Mouse (Mus musculus) limb, embryonic 10.5 days (tissue): ENCODE data around the gene Hyal1. TPM values are rescaled to one million over a fixed set of nuclear protein-coding genes. Genes with fewer than 3 reads are reported as not detected.

ENCODE experiments used
- DNase-seq: peaks from one replicate; pipeline ENCODE4 v3.0.0-alpha.2; 2017; ENCODE audit warnings: low spot score
- H3K27ac ChIP-seq: fragments of 300-500 bp; sonication (generic); 2 replicates; pipeline ENCODE4 v1.5.1; 2016; ENCODE audit warnings: mild to moderate bottlenecking
- H3K27me3 ChIP-seq: fragments of 300-500 bp; sonication (generic); 2 replicates; pipeline ENCODE4 v1.6.1; 2016; ENCODE audit warnings: low read depth, mild to moderate bottlenecking; ENCODE audit not compliant: poor library complexity, severe bottlenecking
- H3K36me3 ChIP-seq: fragments of 300-500 bp; sonication (generic); 2 replicates; pipeline ENCODE4 v1.6.1; 2016; ENCODE audit warnings: mild to moderate bottlenecking, moderate library complexity
- H3K4me1 ChIP-seq: fragments of 300-500 bp; sonication (generic); 2 replicates; pipeline ENCODE4 v1.6.1; 2016
- H3K4me3 ChIP-seq: fragments of 300-500 bp; sonication (generic); 2 replicates; pipeline ENCODE4 v1.5.1; 2016; ENCODE audit warnings: mild to moderate bottlenecking, moderate library complexity
- H3K9me3 ChIP-seq: fragments of 300-500 bp; sonication (generic); replicated peaks from 2 replicates; pipeline ENCODE4 v1.6.1; 2016; ENCODE audit warnings: mild to moderate bottlenecking
- WGBS: fragments of 180-500 bp; shearing (Covaris S2); methylation state at CpG from one replicate; pipeline ENCODE4 v1.1.7; 2016; 5-methylcytosine and 5-hydroxymethylcytosine counted together
- polyA plus RNA-seq: library from polyadenylated mRNA; unstranded; fragments of >200 nt; fragmentation: Nextera tagmentation; extraction: Ambion mirVana; gene quantifications from 2 replicates; pipeline ENCODE4 v1.2.1, GENCODE M21; 2016

The Hyal1 gene
- polyA plus RNA-seq, 1 experiment from 2014 or later: 10.2 TPM

DNA sequence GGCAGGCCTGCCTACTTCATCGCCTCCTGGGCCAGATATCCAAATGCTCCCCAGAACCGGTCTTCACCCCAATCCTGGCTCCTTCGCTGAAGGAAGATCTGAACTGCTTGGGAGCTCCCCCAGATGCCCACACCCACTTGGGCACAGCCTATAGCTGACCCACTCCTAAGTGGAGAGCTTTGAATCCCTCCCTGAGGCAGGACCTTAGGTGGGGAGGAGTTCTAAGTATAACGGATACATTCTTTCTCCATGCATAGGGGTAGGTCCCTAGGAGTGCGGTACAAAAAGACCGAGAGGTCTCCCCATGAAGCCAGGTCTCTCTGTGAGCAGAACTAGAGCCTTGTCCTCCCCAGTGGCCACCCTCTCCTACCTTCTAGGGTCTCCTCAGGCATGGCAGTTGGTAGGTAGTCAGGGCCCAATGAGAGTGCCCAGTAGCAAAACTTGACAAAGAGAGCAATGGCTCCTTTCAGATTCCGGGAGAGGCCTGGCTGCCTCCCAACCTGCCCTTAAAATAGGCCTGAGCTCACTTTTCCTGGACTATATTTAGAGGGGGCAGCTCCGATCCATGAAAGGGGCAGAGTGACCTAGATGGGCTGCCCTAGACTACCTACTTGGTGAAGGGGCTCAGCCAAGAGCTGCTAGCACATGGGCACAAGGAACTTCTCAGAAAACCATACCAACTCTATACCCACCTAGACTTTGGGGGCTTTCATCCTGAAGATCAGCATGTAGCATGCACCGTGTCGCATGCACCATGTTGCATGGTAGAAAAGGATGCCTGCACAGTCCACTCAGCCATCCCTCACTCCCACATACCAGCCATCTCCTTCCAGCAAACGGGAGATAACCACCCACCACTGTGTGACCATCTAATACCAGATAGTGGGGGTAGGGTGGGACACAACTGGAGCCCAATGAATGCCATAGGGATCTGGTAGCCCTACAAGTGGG lies 20.2 kb downstream of the Hyal1 start:
- H3K27ac ChIP-seq: no peak overlapping the region
- DNase-seq: no peak
- H3K36me3 ChIP-seq: peaks cover 35% of the 10 kb centered on the region
- no peaks in the 10 kb centered on the region for H3K9me3 ChIP-seq
- peaks cover 16% of the 10 kb centered on the region; the same call in 1 of the 2 replicates for H3K27me3 ChIP-seq
- WGBS: 90% methylated on average over 11 of the region's 11 CpGs
- peaks cover 26% of the 10 kb centered on the region for H3K4me1 ChIP-seq
- no peak overlapping the region for H3K4me3 ChIP-seq

DNA sequence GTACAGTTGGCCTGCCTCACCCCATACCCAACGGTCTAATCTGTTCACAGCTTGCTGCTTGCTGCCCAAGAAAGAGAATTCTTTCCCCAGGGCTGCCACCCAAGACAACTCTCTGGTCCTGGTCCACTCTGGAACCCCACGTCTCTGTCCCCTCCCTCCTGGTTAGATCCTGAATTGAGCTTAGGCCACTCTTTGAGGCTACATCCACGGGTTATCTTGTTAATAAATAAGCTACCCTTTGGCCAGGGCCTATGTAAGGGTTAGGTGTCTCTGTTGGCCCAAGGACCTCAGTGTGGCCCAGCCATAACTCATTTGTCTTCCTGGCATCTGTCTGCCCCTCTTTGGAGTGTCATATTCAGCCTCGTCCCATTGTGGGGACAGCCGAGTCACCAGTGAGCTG lies 21.7 kb downstream of the Hyal1 start:
- H3K27ac ChIP-seq: no peak overlapping the region

DNA sequence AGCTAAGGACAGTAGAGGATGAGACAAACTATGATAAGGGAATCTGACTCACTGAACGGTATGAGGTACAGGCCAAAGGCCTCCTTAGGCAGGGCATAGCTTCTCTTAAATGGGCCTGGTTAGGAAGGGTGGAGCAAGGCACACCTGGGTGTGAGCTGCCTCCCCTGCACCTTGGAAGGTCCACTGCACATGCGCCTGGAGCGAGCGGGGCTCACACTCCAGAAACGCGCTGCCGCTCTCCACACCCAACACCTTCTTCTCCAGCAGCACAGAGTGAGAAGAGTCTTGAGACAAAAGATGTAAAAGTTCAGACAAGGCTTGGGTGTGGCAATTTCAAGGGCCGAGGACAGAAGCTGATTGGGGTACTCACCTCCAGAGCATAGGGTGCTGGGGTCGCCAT lies 22.7 kb downstream of the Hyal1 start:
- whole genome bisulfite sequencing: 86% methylated on average over 9 of the region's 9 CpGs
- Histone ChIP-seq H3K27me3 (peaks cover 29% of the 10 kb centered on the region), H3K4me3 (no peak overlapping the region; the same call in 1 of the 2 replicates), H3K4me1 (peaks cover 33% of the 10 kb centered on the region), H3K36me3 (peaks cover 9% of the 10 kb centered on the region), H3K27ac (no peak overlapping the region), H3K9me3 (no peaks in the 10 kb centered on the region)
- no peak for DNase-seq

More for the DNA sequence above, 21.7 kb downstream of the Hyal1 start:
- Histone ChIP-seq H3K36me3 (peaks cover 20% of the 10 kb centered on the region), H3K4me3 (no peak overlapping the region), H3K27me3 (peaks cover 21% of the 10 kb centered on the region), H3K9me3 (no peaks in the 10 kb centered on the region), H3K4me1 (peaks cover 33% of the 10 kb centered on the region)
- no peak for DNase-seq
- 80% methylated on average over 5 of the region's 5 CpGs for WGBS

DNA sequence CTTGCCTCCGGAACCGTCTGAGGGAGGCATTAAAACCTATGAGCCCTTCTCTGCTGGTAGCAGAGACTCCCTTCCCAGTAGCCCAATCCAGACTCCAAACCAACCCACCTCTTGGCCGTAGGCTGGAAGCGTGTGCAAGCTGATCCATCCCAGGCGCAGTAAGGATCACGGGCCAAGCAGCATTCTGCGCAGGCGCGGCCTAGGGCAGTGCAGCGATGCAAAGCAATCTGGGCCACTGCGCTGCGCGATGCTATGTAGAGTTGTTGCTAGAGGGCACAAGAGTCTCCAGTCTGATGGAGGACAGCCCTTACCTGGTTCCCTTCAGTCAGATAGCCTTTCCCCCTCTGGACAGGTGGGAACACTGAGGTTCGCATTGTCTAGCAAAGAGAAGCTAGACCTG lies 23.1 kb downstream of the Hyal1 start:
- peaks cover 35% of the 10 kb centered on the region for H3K4me1 ChIP-seq
- no peaks in the 10 kb centered on the region for H3K9me3 ChIP-seq
- DNase-seq: no peak
- peaks cover 29% of the 10 kb centered on the region for H3K27me3 ChIP-seq
- 65% methylated on average over 14 of the region's 14 CpGs for WGBS
- peaks cover 5% of the 10 kb centered on the region; the same call in 1 of the 2 replicates for H3K36me3 ChIP-seq
- H3K4me3 ChIP-seq: no peak overlapping the region; the same call in 1 of the 2 replicates
- H3K27ac ChIP-seq: no peak overlapping the region

DNA sequence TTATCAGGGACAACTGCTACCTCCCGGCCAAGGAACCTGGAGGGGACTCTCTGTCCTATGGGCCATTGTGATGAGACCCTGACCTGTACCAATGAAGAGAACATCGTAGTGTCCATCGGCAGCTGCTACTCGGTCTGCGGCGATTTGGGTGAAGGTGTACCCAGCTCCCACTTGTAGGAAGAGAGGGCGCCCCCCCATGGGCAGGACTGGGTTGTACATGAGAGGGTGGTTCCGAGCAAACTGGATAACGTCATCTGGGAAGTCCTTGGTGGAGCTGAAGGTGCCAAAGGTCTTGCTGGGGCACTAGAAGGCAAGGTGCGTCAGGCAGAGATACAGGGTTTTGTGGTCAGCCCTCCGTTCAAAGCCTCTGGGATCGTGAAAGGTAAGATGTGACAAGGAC lies 24.0 kb downstream of the Hyal1 start:
- H3K36me3 ChIP-seq: 0 out of 2 replicates have a peak, but pooled peaks cover 3% of the 10 kb centered on the region
- H3K27ac ChIP-seq: no peak overlapping the region
- H3K9me3 ChIP-seq: no peaks in the 10 kb centered on the region
- peaks cover 44% of the 10 kb centered on the region for H3K4me1 ChIP-seq
- H3K27me3 ChIP-seq: peaks cover 29% of the 10 kb centered on the region
- no peak overlapping the region for H3K4me3 ChIP-seq
- 77% methylated on average over 12 of the region's 12 CpGs for WGBS
- DNase-seq: no peak

DNA sequence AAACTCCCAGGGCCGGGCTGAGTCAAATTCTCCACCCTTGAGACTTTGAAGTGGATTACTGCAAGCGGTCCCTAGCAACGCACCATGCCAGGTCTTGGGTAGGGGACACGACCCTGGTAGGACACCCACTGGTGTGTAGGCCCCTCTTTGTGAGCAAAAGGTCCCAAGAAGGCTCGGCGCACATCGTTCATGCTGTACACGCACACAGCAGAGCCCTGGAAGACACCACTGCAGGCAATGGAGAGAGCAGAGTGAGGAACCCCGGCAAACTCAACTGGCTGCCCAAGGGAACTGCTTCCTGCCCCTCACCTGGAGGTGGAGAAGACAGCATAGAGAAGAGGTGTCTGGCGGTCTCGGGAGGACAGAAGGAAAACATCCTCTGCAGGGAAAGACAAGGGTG lies 24.5 kb downstream of the Hyal1 start:
- Histone ChIP-seq H3K27me3 (peaks cover 29% of the 10 kb centered on the region), H3K9me3 (no peaks in the 10 kb centered on the region), H3K36me3 (no peaks in the 10 kb centered on the region), H3K4me1 (peaks cover 49% of the 10 kb centered on the region), H3K27ac (no peak overlapping the region), H3K4me3 (no peak overlapping the region)
- 85% methylated on average over 11 of the region's 11 CpGs for WGBS
- DNase-seq: no peak

DNA sequence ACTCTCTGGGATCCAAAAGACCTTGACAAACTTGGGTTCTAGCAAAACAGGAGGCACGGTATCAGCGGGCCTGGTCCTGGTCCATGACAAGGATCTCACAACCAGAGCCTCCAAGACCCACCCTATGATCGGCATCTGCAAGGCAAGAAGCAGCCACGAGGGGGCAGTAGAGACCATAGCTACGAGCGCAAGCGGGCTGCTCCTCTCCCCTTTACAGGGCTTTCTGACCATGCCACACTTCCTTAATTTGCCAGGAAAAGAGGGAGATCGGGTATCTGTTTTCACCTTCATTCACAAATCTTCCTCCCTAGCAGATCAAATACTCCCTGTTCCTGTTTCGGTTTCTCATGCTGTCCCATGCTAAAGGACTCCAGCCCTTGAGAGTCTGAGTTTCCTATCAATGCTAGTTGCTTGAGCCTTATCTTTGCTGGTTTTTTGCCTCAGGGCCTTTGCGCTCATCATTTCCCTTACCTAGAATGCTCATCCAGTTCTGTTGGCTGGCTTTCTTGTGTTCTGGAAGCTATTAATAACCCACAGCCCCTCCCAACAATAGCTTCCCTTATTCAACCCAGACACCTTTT lies 25.4 kb downstream of the Hyal1 start:
- H3K4me1 ChIP-seq: peaks cover 58% of the 10 kb centered on the region
- DNase-seq: peak; percentile 97
- WGBS: 16% methylated on average over 10 of the region's 10 CpGs
- no peaks in the 10 kb centered on the region for H3K9me3 ChIP-seq
- H3K27ac ChIP-seq: peak overlapping the region; percentile 59
- H3K27me3 ChIP-seq: peaks cover 29% of the 10 kb centered on the region
- no peaks in the 10 kb centered on the region for H3K36me3 ChIP-seq
- H3K4me3 ChIP-seq: no peak overlapping the region

DNA sequence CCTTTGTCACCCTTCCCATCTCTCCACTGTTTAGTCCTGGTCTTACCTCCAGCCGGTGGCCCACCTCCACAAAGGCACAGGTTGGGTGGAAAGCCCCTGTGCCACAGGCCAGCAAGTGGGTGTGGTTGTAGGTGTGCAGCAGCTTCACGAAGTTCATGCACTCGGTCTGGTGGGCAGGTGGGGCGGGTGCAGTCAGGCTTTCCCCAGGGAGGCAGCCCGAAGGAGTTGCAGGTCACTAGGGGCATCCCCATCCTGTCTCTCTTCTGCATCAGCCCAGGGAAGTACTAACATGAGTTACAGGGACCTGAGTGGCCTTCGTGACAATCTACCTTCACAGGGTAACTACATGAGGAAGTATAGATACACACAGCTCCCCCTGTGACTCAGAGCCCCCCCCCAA lies 26.5 kb downstream of the Hyal1 start:
- H3K4me1 ChIP-seq: peaks cover 69% of the 10 kb centered on the region
- 86% methylated on average over 6 of the region's 6 CpGs for WGBS
- no peaks in the 10 kb centered on the region for H3K9me3 ChIP-seq
- peak overlapping the region; percentile 82 for H3K27ac ChIP-seq
- H3K4me3 ChIP-seq: no peak overlapping the region
- no peak for DNase-seq
- H3K36me3 ChIP-seq: no peaks in the 10 kb centered on the region
- H3K27me3 ChIP-seq: peaks cover 29% of the 10 kb centered on the region

DNA sequence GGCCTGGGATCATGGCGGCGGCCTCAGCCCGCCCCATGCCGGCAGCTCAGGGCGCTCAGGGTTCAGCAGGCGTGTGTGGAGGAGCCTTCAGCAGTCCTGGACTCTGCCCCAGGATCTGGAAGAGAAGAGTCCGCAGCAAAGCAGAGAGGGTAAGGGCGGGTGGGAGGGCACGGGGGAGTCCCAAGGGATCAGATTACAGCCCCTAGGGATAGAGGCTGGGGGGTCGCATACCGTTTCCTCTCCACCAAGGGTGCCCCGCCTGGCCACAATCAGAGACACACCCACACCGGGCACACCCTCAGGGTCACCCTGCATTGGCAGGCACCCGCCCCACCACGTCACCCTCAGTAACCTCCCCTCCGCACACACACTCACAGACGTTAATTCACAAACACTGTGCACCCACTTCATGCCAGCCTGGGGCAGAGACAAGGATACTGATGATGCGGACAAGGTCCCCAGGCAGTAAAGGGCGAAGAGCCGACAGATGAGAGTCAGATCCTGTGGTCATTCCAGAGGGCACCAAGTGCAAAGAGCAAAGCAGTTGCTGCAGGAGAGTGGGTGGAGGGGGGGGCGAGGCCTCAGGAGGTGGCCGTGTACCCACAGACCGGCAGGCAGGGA lies 28.4 kb downstream of the Hyal1 start:
- Histone ChIP-seq H3K27ac (peak overlapping the region; percentile 82), H3K4me3 (peak overlapping the region; percentile 33; the same call in 1 of the 2 replicates), H3K27me3 (peaks cover 24% of the 10 kb centered on the region), H3K4me1 (peaks cover 84% of the 10 kb centered on the region), H3K9me3 (no peaks in the 10 kb centered on the region), H3K36me3 (no peaks in the 10 kb centered on the region)
- DNase-seq: no peak
- 26% methylated on average over 23 of the region's 23 CpGs for WGBS

DNA sequence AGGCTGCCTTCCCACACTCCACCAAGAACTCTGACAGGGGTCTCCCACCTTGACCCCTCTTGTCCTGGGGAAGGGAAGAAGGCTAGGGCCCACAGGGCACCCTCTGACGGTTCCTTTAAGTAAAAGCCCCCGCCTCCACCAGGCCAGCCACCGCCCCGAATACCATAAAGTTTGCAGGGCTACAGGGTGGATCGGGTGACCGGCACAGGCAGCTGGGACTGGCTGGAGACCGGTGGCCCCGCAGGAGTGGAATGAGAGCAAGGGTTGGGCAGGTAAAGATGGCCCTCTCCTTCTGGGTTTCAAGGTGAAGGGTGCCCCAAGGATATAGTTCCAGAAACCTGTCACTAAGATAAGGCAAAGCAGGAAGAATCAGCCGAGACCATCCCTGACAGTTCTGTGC lies 29.9 kb downstream of the Hyal1 start:
- H3K9me3 ChIP-seq: no peaks in the 10 kb centered on the region
- no peaks in the 10 kb centered on the region for H3K36me3 ChIP-seq
- H3K4me1 ChIP-seq: peaks cover 90% of the 10 kb centered on the region
- H3K27ac ChIP-seq: peak overlapping the region; percentile 82
- H3K4me3 ChIP-seq: peak overlapping the region; percentile 32
- peak; percentile 69 for DNase-seq
- peaks cover 12% of the 10 kb centered on the region for H3K27me3 ChIP-seq
- WGBS: 6% methylated on average over 9 of the region's 9 CpGs

DNA sequence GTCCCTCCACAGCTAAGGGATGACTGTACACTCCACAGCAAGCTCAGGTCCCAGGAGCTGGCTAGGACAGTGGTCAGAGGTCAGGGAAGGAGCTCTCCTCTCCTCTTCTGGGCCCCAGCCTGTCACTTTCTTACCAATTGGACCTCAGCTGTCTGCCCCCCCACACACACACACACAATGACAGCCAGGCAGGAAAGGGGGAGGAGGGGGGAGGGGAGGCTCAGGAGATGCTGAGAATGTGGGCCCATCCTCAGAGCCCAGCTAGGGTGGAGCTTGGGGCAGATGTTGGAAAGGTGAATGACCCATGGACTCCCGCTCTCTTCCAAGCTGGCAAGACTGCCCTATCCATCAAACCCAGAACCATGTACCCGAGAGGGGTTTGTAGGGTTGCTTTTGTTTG lies 30.3 kb downstream of the Hyal1 start:
- Histone ChIP-seq H3K27ac (peak overlapping the region; percentile 82), H3K4me3 (peak overlapping the region; percentile 32), H3K27me3 (peaks cover 12% of the 10 kb centered on the region), H3K9me3 (no peaks in the 10 kb centered on the region), H3K4me1 (peaks cover 90% of the 10 kb centered on the region), H3K36me3 (no peaks in the 10 kb centered on the region)
- DNase-seq: no peak
- 71% methylated on average over 2 of the region's 2 CpGs for WGBS

DNA sequence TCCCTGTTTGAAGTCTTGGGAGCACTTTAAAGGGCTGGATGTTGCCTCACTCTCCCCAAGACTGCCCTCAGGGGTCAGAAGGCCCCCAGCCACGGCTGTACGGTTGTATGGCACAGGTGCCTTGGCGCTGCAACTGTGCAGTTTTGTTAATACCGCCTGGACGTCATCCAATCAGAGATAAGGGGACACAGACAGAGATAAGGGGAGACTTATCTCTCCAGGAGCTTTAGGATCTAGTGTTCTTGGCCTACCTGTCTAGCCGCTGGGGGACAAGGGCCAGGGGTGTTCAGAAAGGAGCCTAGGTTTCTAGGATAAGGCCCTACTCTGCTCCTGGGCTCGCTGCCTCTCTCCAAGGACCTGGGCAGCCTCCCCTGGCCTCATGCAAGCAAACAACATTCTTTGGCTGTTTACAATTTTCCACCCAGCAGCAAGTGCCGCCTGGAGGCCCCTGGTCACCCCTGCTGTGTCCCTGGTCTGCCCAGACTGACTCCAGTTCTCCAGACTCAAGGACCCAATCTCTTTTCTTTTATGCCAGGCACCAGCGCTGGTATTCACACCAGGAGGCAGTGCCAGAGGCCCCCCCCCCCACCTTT lies 31.0 kb downstream of the Hyal1 start:
- Histone ChIP-seq H3K9me3 (no peaks in the 10 kb centered on the region), H3K4me3 (no peak overlapping the region; the same call in 1 of the 2 replicates), H3K4me1 (peaks cover 91% of the 10 kb centered on the region), H3K36me3 (no peaks in the 10 kb centered on the region), H3K27ac (peak overlapping the region; percentile 82), H3K27me3 (peaks cover 12% of the 10 kb centered on the region)
- WGBS: 59% methylated on average over 9 of the region's 9 CpGs
- DNase-seq: no peak
